Mouse (Mus musculus): ENCODE results near the gene Chst3.

GRCm38 (mm10) chr10:60224601-60225000 is 5.5 kb upstream of the Chst3 start:
- TF ChIP-seq CTCF (IDR thresholded peaks at IDR 0.05; ENCODE audit: low read depth) (no peak), EP300 (IDR thresholded peaks at IDR 0.05; ENCODE audit: low read depth) (no peak)

Data from heart, postnatal 0 days (tissue).